Mouse (Mus musculus) spleen, postnatal 36 days (tissue): ENCODE data around the gene Spaca9.
A peak's percentile ranks its signal among the peaks of the same experiment; 100 is the strongest.

ENCODE experiments used
- DNase-seq, 2 experiments: peaks; one replicate each; pipeline ENCODE4 v3.0.0; 2022; ENCODE audit warnings: low spot score in 2 of 2, mixed read lengths in 1 of 2

The Spaca9 gene

GRCm38 (mm10) chr2:28665818-28666217 is 33.7 kb downstream of the Spaca9 start:
- no peak for DNase-seq

GRCm38 (mm10) chr2:28662891-28663290 is 36.6 kb downstream of the Spaca9 start:
- DNase-seq: no peak

GRCm38 (mm10) chr2:28656216-28656615 is 43.3 kb downstream of the Spaca9 start:
- DNase-seq: no peak

- peak in 1 of 2 experiments; percentile 14 for DNase-seq
These were observed 45.2 kb downstream of the Spaca9 start for GRCm38 (mm10) chr2:28654295-28654694.

- DNase-seq: no peak
These were observed 46.2 kb downstream of the Spaca9 start for GRCm38 (mm10) chr2:28653351-28653750.

GRCm38 (mm10) chr2:28650526-28650925 is 49.0 kb downstream of the Spaca9 start:
- no peak for DNase-seq

GRCm38 (mm10) chr2:28643081-28643480 is 56.4 kb downstream of the Spaca9 start:
- no peak for DNase-seq
